ENCODE assay signal across 7 mouse cellular contexts in the genomic region with DNA sequence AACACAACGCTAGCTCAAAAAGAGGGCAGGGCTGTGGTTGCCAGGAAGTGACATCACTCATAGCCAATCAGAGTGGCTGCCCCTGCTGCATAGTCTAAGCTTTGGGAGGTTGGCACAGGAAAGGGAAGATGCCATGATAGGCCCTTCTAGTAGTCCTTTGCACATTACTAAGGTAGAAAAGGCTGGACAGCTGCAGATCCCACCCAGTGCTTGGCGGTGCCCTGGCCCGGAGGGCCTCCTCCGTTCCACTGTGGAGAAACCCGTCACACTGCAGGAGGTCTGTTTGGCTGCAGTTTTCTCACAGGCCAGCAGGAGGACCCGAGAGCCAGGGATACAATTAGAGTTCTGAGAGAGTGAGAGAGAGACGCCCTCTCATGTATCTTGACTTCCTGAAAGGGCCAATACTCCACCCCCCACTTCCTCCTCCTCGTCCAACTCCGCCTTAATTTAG. TPM values are rescaled to one million over a fixed set of nuclear protein-coding genes. Genes with fewer than 3 reads are reported as not detected.
DNase-seq lines count a peak whose midpoint lies in the region; ATAC-seq and TF ChIP-seq lines count a peak whose summit lies in the region.

No protein-coding gene starts in this region.

- TF ChIP-seq POLR2A in small intestine, adult 2 months (IDR thresholded peaks at IDR 0.05; ENCODE audit: low read depth, low read length): no peak

- intact Hi-C loops in left cerebral cortex, postnatal 4 days (cut with DNase I): loop anchor here (5.0 kb wide), 1 partner anchor 224 kb away; no protein-coding TSS in a partner anchor

- H3K27me3 ChIP-seq in embryonic facial prominence, embryonic 10.5 days (replicated peaks; ENCODE audit: low read depth, poor library complexity, severe bottlenecking): no peaks in the 10 kb centered on the region
- no peaks in the 10 kb centered on the region for H3K27me3 ChIP-seq in midbrain, embryonic 11.5 days (ENCODE audit: control insufficient read depth, insufficient read depth, low read length)
- H3K27me3 ChIP-seq in small intestine, adult 2 months (ENCODE audit: control insufficient read depth, insufficient read depth, low read length): no peaks in the 10 kb centered on the region

- WGBS in embryonic facial prominence, embryonic 10.5 days: 17% methylated on average over 9 of the region's 9 CpGs
- 18% methylated on average over 9 of the region's 9 CpGs for WGBS in midbrain, embryonic 11.5 days
- WGBS in small intestine, adult 2 months: 15% methylated on average over 9 of the region's 9 CpGs

- no peak overlapping the region for H3K9ac ChIP-seq in midbrain, embryonic 11.5 days (ENCODE audit: low read length)

- TF ChIP-seq CTCF in small intestine, adult 2 months (IDR thresholded peaks at IDR 0.05; ENCODE audit: extremely low read depth, insufficient read length, insufficient replicate concordance, low read depth, low read length): peak; percentile 88; the same call in 1 of the 2 replicates

- no peaks in the 10 kb centered on the region for H3K9me3 ChIP-seq in embryonic facial prominence, embryonic 10.5 days
- H3K9me3 ChIP-seq in midbrain, embryonic 11.5 days (ENCODE audit: control insufficient read depth, low read length): no peaks in the 10 kb centered on the region

- peaks cover 100% of the 10 kb centered on the region for H3K36me3 ChIP-seq in embryonic facial prominence, embryonic 10.5 days (replicated peaks)
- peaks cover 16% of the 10 kb centered on the region for H3K36me3 ChIP-seq in midbrain, embryonic 11.5 days (ENCODE audit: control insufficient read depth, insufficient read depth, low read length)
- peaks cover 57% of the 10 kb centered on the region for H3K36me3 ChIP-seq in small intestine, adult 2 months (ENCODE audit: control insufficient read depth, insufficient read depth, low read length)

- peaks cover 68% of the 10 kb centered on the region for H3K4me1 ChIP-seq in embryonic facial prominence, embryonic 10.5 days
- H3K4me1 ChIP-seq in midbrain, embryonic 11.5 days (ENCODE audit: control insufficient read depth, insufficient read depth, low read length): peaks cover 37% of the 10 kb centered on the region
- no peaks in the 10 kb centered on the region; the same call in 1 of the 2 replicates for H3K4me1 ChIP-seq in small intestine, adult 2 months (ENCODE audit: control insufficient read depth, insufficient read depth, insufficient read length, low read length)

- peak overlapping the region; percentile 7; the same call in 1 of the 2 replicates for H3K27ac ChIP-seq in embryonic facial prominence, embryonic 10.5 days (replicated peaks)
- 0 out of 2 replicates have a peak overlapping the region, but pooled peaks have one; percentile 71 for H3K27ac ChIP-seq in midbrain, embryonic 11.5 days (ENCODE audit: low read depth, low read length)
- H3K27ac ChIP-seq in small intestine, adult 2 months (ENCODE audit: insufficient read depth, low read depth, low read length): no peak overlapping the region

- peak; percentile 41 for ATAC-seq in midbrain, embryonic 11.5 days (ENCODE audit: low FRiP score)

- H3K4me3 ChIP-seq in embryonic facial prominence, embryonic 10.5 days: peak overlapping the region; percentile 34; the same call in 1 of the 2 replicates
- no peak overlapping the region for H3K4me3 ChIP-seq in midbrain, embryonic 11.5 days (ENCODE audit: low read depth, low read length)
- peak overlapping the region; percentile 26 for H3K4me3 ChIP-seq in small intestine, adult 2 months (ENCODE audit: low read depth, low read length)

- peak; percentile 76 for DNase-seq in adrenal gland, adult 2 months
- DNase-seq in embryonic facial prominence, embryonic 10.5 days (ENCODE audit: low spot score): peak; percentile 84
- peak; percentile 98 for DNase-seq in heart, adult 11 months
- DNase-seq in kidney, adult 11 months: peak; percentile 79
- DNase-seq in left cerebral cortex, postnatal 4 days: peak; percentile 77
- peak; percentile 97 for DNase-seq in midbrain, embryonic 11.5 days (ENCODE audit: low spot score, missing footprints)

- H3K4me2 ChIP-seq in midbrain, embryonic 11.5 days: no peak overlapping the region

RNA-seq across cellular contexts. Expression of a gene that starts 38.9 kb away (rescaled TPM):
- total RNA-seq in adrenal gland, adult 2 months (2021): 1 to 10 TPM; 1.2 to 2.1 TPM
- 15.8 and 24.2 TPM in 2 replicates for polyA plus RNA-seq in adrenal gland, adult 2 months (2012; rRNA removed)
- polyA plus RNA-seq in embryonic facial prominence, embryonic 10.5 days (2016; fragmentation: Nextera tagmentation; extraction: Ambion mirVana): 21.0 and 25.1 TPM in 2 replicates
- 1 to 10 TPM; 2.5 to 3.7 TPM for total RNA-seq in left cerebral cortex, postnatal 4 days (2021)
- polyA plus RNA-seq in midbrain, embryonic 11.5 days (2014; fragmentation: Nextera tagmentation; extraction: Ambion mirVana): 24.7 and 25.7 TPM in 2 replicates
- polyA plus RNA-seq in small intestine, adult 2 months (2012; rRNA removed): 7.3 and 12.3 TPM in 2 replicates

RNA-seq across cellular contexts. Expression of a gene that starts 51.1 kb away (rescaled TPM):
- total RNA-seq in adrenal gland, adult 2 months (2021): 10 to 100 TPM; 21.8 to 25.3 TPM
- 61.2 and 76.5 TPM in 2 replicates for polyA plus RNA-seq in adrenal gland, adult 2 months (2012; rRNA removed)
- 26.9 and 28.1 TPM in 2 replicates for polyA plus RNA-seq in embryonic facial prominence, embryonic 10.5 days (2016; fragmentation: Nextera tagmentation; extraction: Ambion mirVana)
- 10 to 100 TPM; 78.3 to 89.0 TPM for total RNA-seq in left cerebral cortex, postnatal 4 days (2021)
- 24.6 and 27.5 TPM in 2 replicates for polyA plus RNA-seq in midbrain, embryonic 11.5 days (2014; fragmentation: Nextera tagmentation; extraction: Ambion mirVana)
- polyA plus RNA-seq in small intestine, adult 2 months (2012; rRNA removed): 66.9 and 126 TPM in 2 replicates
